Mouse (Mus musculus): ENCODE data around the gene App.

App gene

GRCm38 (mm10) chr16:85150902-85151301, 22.7 kb downstream of the App start:
- no peak for DNase-seq (ENCODE audit: low read depth, low spot score)

- DNase-seq (ENCODE audit: low read depth, low spot score) = no peak
These were observed 24.1 kb downstream of the App start for GRCm38 (mm10) chr16:85149509-85149871.

GRCm38 (mm10) chr16:85148615-85149508, 24.7 kb downstream of the App start:
- DNase-seq (ENCODE audit: low read depth, low spot score) = no peak

GRCm38 (mm10) chr16:85147440-85147839, 26.1 kb downstream of the App start:
- no peak for DNase-seq (ENCODE audit: low read depth, low spot score)

- no peak for DNase-seq (ENCODE audit: low read depth, low spot score)
These were observed 27.8 kb downstream of the App start for GRCm38 (mm10) chr16:85145771-85146178.

- DNase-seq (ENCODE audit: low read depth, low spot score) = no peak
These were observed 28.2 kb downstream of the App start for GRCm38 (mm10) chr16:85145369-85145768.

- DNase-seq (ENCODE audit: low read depth, low spot score) = no peak
These were observed 29.2 kb downstream of the App start for GRCm38 (mm10) chr16:85144401-85144800.

- no peak for DNase-seq (ENCODE audit: low read depth, low spot score)
These were observed 29.7 kb downstream of the App start for GRCm38 (mm10) chr16:85143863-85144262.

GRCm38 (mm10) chr16:85143188-85143587, 30.4 kb downstream of the App start:
- no peak for DNase-seq (ENCODE audit: low read depth, low spot score)

- DNase-seq (ENCODE audit: low read depth, low spot score) = no peak
These were observed 32.2 kb downstream of the App start for GRCm38 (mm10) chr16:85141404-85141803.

GRCm38 (mm10) chr16:85139178-85139604, 34.4 kb downstream of the App start:
- no peak for DNase-seq (ENCODE audit: low read depth, low spot score)

GRCm38 (mm10) chr16:85137348-85137747, 36.2 kb downstream of the App start:
- no peak for DNase-seq (ENCODE audit: low read depth, low spot score)

- no peak for DNase-seq (ENCODE audit: low read depth, low spot score)
These were observed 37.5 kb downstream of the App start for GRCm38 (mm10) chr16:85136046-85136445.

- DNase-seq (ENCODE audit: low read depth, low spot score) = no peak
These were observed 40.1 kb downstream of the App start for GRCm38 (mm10) chr16:85133468-85133881.

- no peak for DNase-seq (ENCODE audit: low read depth, low spot score)
These were observed 40.5 kb downstream of the App start for GRCm38 (mm10) chr16:85133057-85133456.

GRCm38 (mm10) chr16:85132182-85132581, 41.4 kb downstream of the App start:
- DNase-seq (ENCODE audit: low read depth, low spot score) = no peak

GRCm38 (mm10) chr16:85130861-85131556, 42.6 kb downstream of the App start:
- DNase-seq (ENCODE audit: low read depth, low spot score) = no peak

GRCm38 (mm10) chr16:85128693-85129657, 44.6 kb downstream of the App start:
- no peak for DNase-seq (ENCODE audit: low read depth, low spot score)

- no peak for DNase-seq (ENCODE audit: low read depth, low spot score)
These were observed 45.3 kb downstream of the App start for GRCm38 (mm10) chr16:85128347-85128664.

- no peak for DNase-seq (ENCODE audit: low read depth, low spot score)
These were observed 45.8 kb downstream of the App start for GRCm38 (mm10) chr16:85127661-85128346.

GRCm38 (mm10) chr16:85124649-85125048, 48.9 kb downstream of the App start:
- DNase-seq (ENCODE audit: low read depth, low spot score) = no peak

All from brain, embryonic 18.5 days (tissue).